Mouse (Mus musculus) myocyte (in vitro differentiated cells): Measurements from ENCODE around the gene Ubr7.

ENCODE experiments used
- E2F4 ChIP-seq: IDR thresholded peaks from one replicate; pipeline ENCODE4 v1.6.1; 2011; ENCODE audit warnings: mild to moderate bottlenecking, control low read depth, moderate library complexity; ENCODE audit not compliant: insufficient read depth
- MAX ChIP-seq: IDR thresholded peaks from one replicate; pipeline ENCODE4 v1.6.1; 2011; ENCODE audit warnings: low read depth, mild to moderate bottlenecking, control low read depth
- POLR2A ChIP-seq: IDR thresholded peaks from one replicate; pipeline ENCODE4 v1.6.1; 2011; ENCODE audit warnings: low read depth, mild to moderate bottlenecking, control low read depth, moderate library complexity; ENCODE audit not compliant: insufficient read length
- POLR2AphosphoS2 ChIP-seq: IDR thresholded peaks from one replicate; pipeline ENCODE4 v1.6.1; 2011; ENCODE audit warnings: low read depth, control low read depth; ENCODE audit not compliant: insufficient read length
- TCF12 ChIP-seq: IDR thresholded peaks from one replicate; pipeline ENCODE4 v1.6.1; 2011; ENCODE audit warnings: mild to moderate bottlenecking, control low read depth; ENCODE audit not compliant: poor library complexity, insufficient read depth, severe bottlenecking
- USF1 ChIP-seq: IDR thresholded peaks from one replicate; pipeline ENCODE4 v1.6.1; 2011; ENCODE audit warnings: low read depth, mild to moderate bottlenecking, control low read depth, moderate library complexity

DNA sequence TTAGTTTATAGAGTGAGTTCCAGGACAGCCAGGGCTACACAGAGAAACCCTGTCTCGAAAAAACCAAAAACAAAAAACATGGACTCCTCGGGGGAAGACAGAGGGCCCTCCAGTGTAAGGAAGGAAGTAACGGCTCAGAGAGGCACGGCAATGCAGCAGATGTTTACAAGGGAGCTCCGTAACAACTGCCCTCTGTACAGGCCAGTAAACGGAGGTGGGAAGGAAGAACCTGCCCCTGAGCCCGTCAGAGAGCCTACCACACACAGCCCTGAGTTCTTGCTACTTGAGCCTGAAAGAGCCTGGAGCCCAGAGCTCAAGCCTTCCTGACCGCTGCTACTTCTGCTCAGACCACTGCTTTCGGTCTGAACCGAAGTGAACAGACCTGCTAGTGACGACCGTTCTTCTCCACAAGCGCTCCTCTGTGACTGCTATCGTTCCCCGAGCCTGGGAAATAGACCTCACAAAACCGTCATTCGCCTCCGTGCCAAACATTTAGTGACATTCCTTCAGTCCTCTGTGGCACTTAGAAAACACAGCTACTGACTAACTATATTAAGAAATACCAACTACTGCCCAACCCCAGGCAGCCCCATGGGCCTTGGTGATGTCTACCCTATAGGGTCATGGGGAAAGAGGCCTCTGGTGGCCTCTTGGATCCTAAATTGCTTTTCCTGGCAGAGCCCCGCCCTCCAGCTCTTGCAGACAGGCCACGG, 44.5 kb upstream of the Ubr7 start:
- TF ChIP-seq USF1 (no peak), POLR2A (no peak), MAX (no peak), POLR2AphosphoS2 (no peak), E2F4 (no peak), TCF12 (no peak)
